ENCODE assay signal across 8 mouse cellular contexts in the genomic region with DNA sequence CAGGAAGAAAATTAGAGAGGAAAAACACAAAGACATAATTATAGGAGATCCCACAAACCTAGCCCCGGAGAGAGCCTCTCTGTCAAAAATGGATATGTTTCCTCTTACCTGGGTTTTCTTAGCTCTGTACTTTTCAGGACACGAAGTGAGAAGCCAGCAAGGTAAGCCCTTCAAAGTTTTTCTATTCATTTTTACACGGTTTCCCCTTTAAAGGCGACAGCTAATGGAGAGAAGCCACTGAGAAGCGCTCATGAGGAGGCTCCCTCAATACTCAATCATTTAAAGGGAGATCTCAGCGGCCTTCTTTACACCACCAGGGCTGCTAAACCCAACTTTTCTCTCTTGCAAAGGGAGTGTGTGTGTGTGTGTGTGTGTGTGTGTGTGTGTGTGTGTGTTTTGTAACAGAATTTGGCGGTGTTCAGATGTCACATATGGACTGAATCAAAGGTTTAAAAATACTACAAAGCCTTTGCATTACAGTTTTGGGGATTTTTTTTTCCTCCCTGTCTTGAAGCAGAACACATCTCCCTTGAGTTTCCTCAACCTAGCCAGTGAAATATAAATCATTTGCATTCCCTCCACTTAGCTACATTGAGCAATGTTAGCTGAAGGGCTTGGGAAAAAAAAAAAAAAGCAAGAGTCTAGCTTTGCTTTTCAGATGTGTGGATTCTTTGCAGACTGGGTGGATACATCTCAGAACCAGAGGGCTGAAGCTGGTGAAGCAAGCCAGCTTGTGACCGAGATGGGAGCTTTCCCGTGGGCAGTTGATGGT. TPM values are rescaled to one million over a fixed set of nuclear protein-coding genes. Genes with fewer than 3 reads are reported as not detected.
DNase-seq lines count a peak whose midpoint lies in the region; ATAC-seq and TF ChIP-seq lines count a peak whose summit lies in the region.

No protein-coding gene starts in this region.

- no peaks in the 10 kb centered on the region for H3K79me2 ChIP-seq in liver, adult 2 months (ENCODE audit: control insufficient read depth, insufficient read depth, low read length)

- H3K36me3 ChIP-seq in liver, adult 2 months (ENCODE audit: control insufficient read depth, insufficient read depth, low read length): no peaks in the 10 kb centered on the region
- H3K36me3 ChIP-seq in embryonic facial prominence, embryonic 15.5 days: no peaks in the 10 kb centered on the region
- no peaks in the 10 kb centered on the region for H3K36me3 ChIP-seq in intestine, embryonic 16.5 days (ENCODE audit: control insufficient read depth, insufficient read depth, low read length)
- no peaks in the 10 kb centered on the region for H3K36me3 ChIP-seq in neural tube, embryonic 14.5 days (ENCODE audit: control insufficient read depth, insufficient read depth, low read length)

- peak overlapping the region; percentile 40; the same call in 1 of the 2 replicates for H3K27ac ChIP-seq in liver, adult 2 months (replicated peaks; ENCODE audit: insufficient read depth, low read depth, low read length)
- peak overlapping the region; percentile 87 for H3K27ac ChIP-seq in embryonic facial prominence, embryonic 15.5 days (replicated peaks)
- H3K27ac ChIP-seq in intestine, embryonic 16.5 days (ENCODE audit: low read length): peak overlapping the region; percentile 77
- H3K27ac ChIP-seq in neural tube, embryonic 14.5 days (ENCODE audit: low read depth, low read length): peak overlapping the region; percentile 83

- no peaks in the 10 kb centered on the region for H3K9me3 ChIP-seq in embryonic facial prominence, embryonic 15.5 days (replicated peaks)
- H3K9me3 ChIP-seq in intestine, embryonic 16.5 days (ENCODE audit: control insufficient read depth, low read length): no peaks in the 10 kb centered on the region
- no peaks in the 10 kb centered on the region for H3K9me3 ChIP-seq in neural tube, embryonic 14.5 days (ENCODE audit: control insufficient read depth, low read length)

- TF ChIP-seq CTCF in liver, adult 2 months (IDR thresholded peaks at IDR 0.05; ENCODE audit: low read depth, low read length): no peak

- no peak for TF ChIP-seq POLR2A in liver, adult 2 months (IDR thresholded peaks at IDR 0.05; ENCODE audit: extremely low read depth, insufficient read depth, low read length)

- H3K27me3 ChIP-seq in liver, adult 2 months (ENCODE audit: control insufficient read depth, insufficient read depth, low read length): 0 out of 2 replicates have a peak, but pooled peaks cover 2% of the 10 kb centered on the region
- H3K27me3 ChIP-seq in embryonic facial prominence, embryonic 15.5 days: peaks cover 18% of the 10 kb centered on the region; the same call in 1 of the 2 replicates
- H3K27me3 ChIP-seq in intestine, embryonic 16.5 days (replicated peaks; ENCODE audit: control insufficient read depth, insufficient read depth, low read length): no peaks in the 10 kb centered on the region
- no peaks in the 10 kb centered on the region for H3K27me3 ChIP-seq in neural tube, embryonic 14.5 days (ENCODE audit: control insufficient read depth, insufficient read depth, low read length)

- ATAC-seq in embryonic facial prominence, embryonic 15.5 days (ENCODE audit: insufficient number of reproducible peaks, low FRiP score, low TSS enrichment, low read depth): no peak
- no peak for ATAC-seq in intestine, embryonic 16.5 days
- ATAC-seq in neural tube, embryonic 14.5 days (ENCODE audit: low read depth): no peak

- H3K4me3 ChIP-seq in liver, adult 2 months (ENCODE audit: insufficient read depth, low read depth, low read length): peak overlapping the region; percentile 80
- H3K4me3 ChIP-seq in embryonic facial prominence, embryonic 15.5 days (replicated peaks): peak overlapping the region; percentile 67
- H3K4me3 ChIP-seq in intestine, embryonic 16.5 days (ENCODE audit: low read length): peak overlapping the region; percentile 72
- peak overlapping the region; percentile 67 for H3K4me3 ChIP-seq in neural tube, embryonic 14.5 days (ENCODE audit: low read depth, low read length)

- H3K4me2 ChIP-seq in embryonic facial prominence, embryonic 15.5 days (replicated peaks): peak overlapping the region; percentile 96
- peak overlapping the region; percentile 93 for H3K4me2 ChIP-seq in intestine, embryonic 16.5 days (ENCODE audit: low read depth, low read length)
- H3K4me2 ChIP-seq in neural tube, embryonic 14.5 days (ENCODE audit: low read depth, low read length): peak overlapping the region; percentile 98

- H3K9ac ChIP-seq in liver, adult 2 months (ENCODE audit: low read depth, low read length): no peak overlapping the region; the same call in 1 of the 2 replicates
- peak overlapping the region; percentile 69 for H3K9ac ChIP-seq in embryonic facial prominence, embryonic 15.5 days
- peak overlapping the region; percentile 85 for H3K9ac ChIP-seq in intestine, embryonic 16.5 days (ENCODE audit: low read depth, low read length)
- H3K9ac ChIP-seq in neural tube, embryonic 14.5 days (replicated peaks; ENCODE audit: low read depth, low read length): peak overlapping the region; percentile 63

- 12% methylated on average over 9 of the region's 9 CpGs for WGBS in liver, adult 2 months
- 3% methylated on average over 9 of the region's 9 CpGs for WGBS in embryonic facial prominence, embryonic 15.5 days
- 2% methylated on average over 9 of the region's 9 CpGs for WGBS in intestine, embryonic 16.5 days
- under 1% methylated on average over 9 of the region's 9 CpGs for WGBS in neural tube, embryonic 14.5 days

- H3K4me1 ChIP-seq in liver, adult 2 months (ENCODE audit: control insufficient read depth, insufficient read depth, low read length): peaks cover 15% of the 10 kb centered on the region
- peaks cover 47% of the 10 kb centered on the region for H3K4me1 ChIP-seq in embryonic facial prominence, embryonic 15.5 days
- peaks cover 20% of the 10 kb centered on the region for H3K4me1 ChIP-seq in intestine, embryonic 16.5 days (ENCODE audit: control insufficient read depth, insufficient read depth, low read length)
- H3K4me1 ChIP-seq in neural tube, embryonic 14.5 days (ENCODE audit: control insufficient read depth, insufficient read depth, low read length): peaks cover 18% of the 10 kb centered on the region; the same call in 1 of the 2 replicates

- no peak for DNase-seq in liver, adult 2 months (ENCODE audit: extremely low read depth, low read depth, low spot score)
- no peak for DNase-seq in liver
- DNase-seq in gastrocnemius, postnatal 4 days (ENCODE audit: low spot score in 2 of 2): no peak
- no peak for DNase-seq in layer of hippocampus, adult 9-10 months (ENCODE audit: low spot score)
- no peak for DNase-seq in cerebellum, adult 9-11 months

RNA-seq across cellular contexts. Expression of gene Nrp2, which starts 1.2 kb away (rescaled TPM):
- 8.3 and 11.4 TPM in 2 replicates for total RNA-seq in liver, adult 2 months (2014; rRNA removed)
- 3.2 and 3.3 TPM in 2 replicates for polyA plus RNA-seq in liver, adult 2 months (2012; rRNA removed)
- polyA plus RNA-seq in embryonic facial prominence, embryonic 15.5 days (2015; fragmentation: Nextera tagmentation; extraction: Ambion mirVana): 49.9 and 50.0 TPM in 2 replicates
- polyA plus RNA-seq in intestine, embryonic 16.5 days (2015; fragmentation: Nextera tagmentation; extraction: Ambion mirVana): 23.0 and 23.7 TPM in 2 replicates
- 35.8 and 39.4 TPM in 2 replicates for polyA plus RNA-seq in neural tube, embryonic 14.5 days (2014; fragmentation: Nextera tagmentation; extraction: Ambion mirVana)
- 10 to 100 TPM; 23.2 to 24.0 TPM for total RNA-seq in gastrocnemius, postnatal 4 days (2021)
